Mouse (Mus musculus) heart, embryonic 10.5 days (tissue): ENCODE data around the gene Muc5ac. TPM values are rescaled to one million over a fixed set of nuclear protein-coding genes. Genes with fewer than 3 reads are reported as not detected.
A peak's percentile ranks its signal among the peaks of the same experiment; 100 is the strongest.

ENCODE experiments used
- DNase-seq: peaks from one replicate; pipeline ENCODE4 v3.0.0-alpha.2; 2017; ENCODE audit warnings: low spot score
- H3K27ac ChIP-seq: fragments of 300-500 bp; sonication (generic); 2 replicates; pipeline ENCODE4 v1.5.1; 2016; ENCODE audit warnings: mild to moderate bottlenecking
- H3K27me3 ChIP-seq: fragments of 300-500 bp; sonication (generic); 2 replicates; pipeline ENCODE4 v1.6.1; 2016; ENCODE audit warnings: mild to moderate bottlenecking; ENCODE audit not compliant: poor library complexity, insufficient read depth, severe bottlenecking
- H3K36me3 ChIP-seq: fragments of 300-500 bp; sonication (generic); 2 replicates; pipeline ENCODE4 v1.6.1; 2016; ENCODE audit warnings: mild to moderate bottlenecking, moderate library complexity
- H3K4me1 ChIP-seq: fragments of 300-500 bp; sonication (generic); 2 replicates; pipeline ENCODE4 v1.6.1; 2016; ENCODE audit warnings: mild to moderate bottlenecking
- H3K4me3 ChIP-seq: fragments of 300-500 bp; sonication (generic); 2 replicates; pipeline ENCODE4 v1.5.1; 2016; ENCODE audit warnings: mild to moderate bottlenecking, moderate library complexity
- H3K9me3 ChIP-seq: fragments of 300-500 bp; sonication (generic); 2 replicates; pipeline ENCODE4 v1.6.1; 2016; ENCODE audit warnings: mild to moderate bottlenecking, moderate library complexity
- WGBS: fragments of 180-500 bp; shearing (Covaris S2); methylation state at CpG from one replicate; pipeline ENCODE4 v1.1.7; 2016; 5-methylcytosine and 5-hydroxymethylcytosine counted together
- polyA plus RNA-seq: library from polyadenylated mRNA; unstranded; fragments of >200 nt; fragmentation: Nextera tagmentation; extraction: Ambion mirVana; gene quantifications from 2 replicates; pipeline ENCODE4 v1.2.1, GENCODE M21; 2016

Gene Muc5ac
- not detected in 2 replicates for polyA plus RNA-seq

DNA sequence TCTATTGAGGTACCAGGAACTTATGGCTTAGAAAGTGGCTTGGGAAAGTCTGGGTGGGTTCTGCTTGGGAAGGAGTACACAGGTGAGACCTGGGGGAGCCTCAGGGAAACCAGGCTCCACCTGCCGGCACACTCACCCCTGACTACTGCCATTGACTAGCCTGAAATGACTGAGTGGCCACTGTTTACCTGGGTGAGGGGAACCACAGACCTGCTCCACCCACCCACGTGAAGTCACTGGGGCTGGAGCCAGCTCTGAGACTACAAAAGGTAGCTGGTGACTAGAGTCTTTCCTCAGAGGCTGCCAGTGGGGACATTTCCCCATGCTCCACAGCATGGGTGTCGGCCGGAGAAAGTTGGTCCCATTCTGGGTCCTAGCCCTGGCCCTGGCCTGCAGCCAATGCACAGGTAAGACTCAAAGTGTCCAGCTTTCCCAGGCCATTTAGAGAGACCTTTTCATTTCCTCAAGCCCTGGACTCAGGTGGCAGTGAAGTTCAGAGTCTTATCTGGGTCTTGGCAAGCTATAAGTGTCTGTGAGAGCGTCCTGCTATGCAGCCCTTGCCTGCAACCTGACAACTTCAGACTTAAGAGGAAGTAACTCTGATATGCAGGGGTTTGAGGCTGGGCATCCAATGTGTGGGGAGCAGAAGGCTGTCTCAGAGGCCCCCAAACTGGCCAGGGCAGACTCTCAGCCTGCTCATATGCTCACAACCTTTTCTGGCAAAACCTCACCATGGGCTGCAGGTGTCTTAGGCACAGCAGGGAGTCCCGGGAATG is at the start of gene Muc5ac:
Gene Muc5ac, plus strand, starts transcription at position 296 of the 776 bp plus-strand sequence.
- no peaks in the 10 kb centered on the region for H3K36me3 ChIP-seq
- H3K27ac ChIP-seq: no peak within 1 kb of the TSS
- H3K4me1 ChIP-seq: no peaks in the 10 kb centered on the region
- DNase-seq: no peak
- 80% methylated on average over 6 of the region's 6 CpGs for WGBS
- H3K9me3 ChIP-seq: no peaks in the 10 kb centered on the region
- no peak within 1 kb of the TSS for H3K4me3 ChIP-seq
- H3K27me3 ChIP-seq: peaks cover 7% of the 10 kb centered on the region; the same call in 1 of the 2 replicates

DNA sequence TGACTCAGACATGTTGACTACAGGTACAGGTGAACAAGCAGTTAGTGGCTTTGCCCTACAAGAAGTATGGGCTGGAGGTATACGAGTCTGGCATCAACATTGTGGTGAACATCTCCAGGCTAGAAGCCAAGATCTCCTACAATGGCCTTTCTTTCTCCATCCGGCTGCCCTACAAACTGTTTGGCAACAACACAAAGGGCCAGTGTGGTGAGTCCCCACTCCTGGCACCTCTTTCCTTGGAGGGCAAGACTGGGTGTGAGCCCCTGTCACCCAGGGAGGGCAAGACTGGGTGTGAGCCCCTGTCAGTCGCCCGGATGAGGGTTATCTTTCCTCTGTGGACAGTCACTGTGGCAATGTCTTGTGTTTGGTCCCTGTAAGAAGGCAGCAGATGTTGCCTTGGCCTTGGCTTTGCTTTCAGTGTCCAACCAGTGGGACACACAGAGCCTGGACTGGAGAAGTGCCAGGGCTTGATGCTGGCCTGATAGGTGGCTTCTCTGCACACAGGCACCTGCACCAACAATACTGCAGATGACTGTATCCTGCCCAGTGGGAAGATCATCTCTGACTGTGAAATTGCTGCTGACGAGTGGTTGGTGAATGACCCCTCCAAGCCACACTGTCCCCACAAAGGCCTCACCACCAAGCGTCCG is 41.2 kb upstream of the Muc5ac start:
- Histone ChIP-seq H3K4me3 (no peak overlapping the region), H3K27ac (no peak overlapping the region), H3K27me3 (0 out of 2 replicates have a peak, but pooled peaks cover 3% of the 10 kb centered on the region), H3K9me3 (no peaks in the 10 kb centered on the region), H3K4me1 (no peaks in the 10 kb centered on the region), H3K36me3 (no peaks in the 10 kb centered on the region)
- DNase-seq: no peak
- 81% methylated on average over 7 of the region's 7 CpGs for WGBS

DNA sequence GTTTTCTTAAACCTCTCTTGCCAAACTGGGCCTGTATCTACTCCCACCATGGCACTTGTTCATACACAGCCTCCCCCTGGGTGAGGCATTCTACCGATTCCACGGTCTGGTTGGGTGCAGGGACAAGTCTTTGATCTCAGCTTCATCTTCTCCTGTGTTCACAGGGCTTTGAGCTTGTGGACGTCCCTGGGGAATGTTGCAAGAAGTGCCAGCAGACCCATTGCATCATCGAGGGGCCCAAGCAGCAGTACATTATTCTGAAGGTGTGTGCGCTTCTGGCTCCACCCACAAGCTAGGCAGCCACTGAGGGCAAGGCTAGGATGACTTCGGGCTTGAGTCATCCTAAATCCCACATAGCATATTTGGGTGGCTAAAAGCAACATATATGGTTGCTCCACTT is 36.3 kb upstream of the Muc5ac start:
- DNase-seq: no peak

DNA sequence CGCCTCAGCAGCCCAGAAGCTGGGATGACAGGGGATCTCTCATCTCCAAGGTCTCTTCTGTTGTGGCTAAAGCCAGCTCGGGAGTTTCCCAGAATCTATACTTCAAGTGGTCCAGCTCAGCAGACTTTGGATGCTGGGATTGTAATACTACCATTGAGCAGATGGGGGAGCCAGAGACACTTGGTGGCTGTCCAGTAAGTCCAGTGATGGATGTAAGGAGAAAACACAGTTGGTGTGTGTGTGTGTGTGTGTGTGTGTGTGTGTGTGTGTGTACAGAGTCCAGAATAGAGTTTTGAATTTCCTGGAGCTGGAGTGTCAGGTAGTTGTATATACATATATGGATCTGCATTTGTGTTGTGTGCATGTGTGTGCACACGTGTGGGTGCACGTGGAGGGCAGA is 32.9 kb upstream of the Muc5ac start:
- Histone ChIP-seq H3K4me3 (no peak overlapping the region), H3K9me3 (no peaks in the 10 kb centered on the region), H3K27ac (no peak overlapping the region), H3K4me1 (no peaks in the 10 kb centered on the region), H3K36me3 (no peaks in the 10 kb centered on the region), H3K27me3 (peaks cover 6% of the 10 kb centered on the region; the same call in 1 of the 2 replicates)
- 55% methylated on average over 4 of the region's 4 CpGs for WGBS
- DNase-seq: no peak

More for the DNA sequence above, 36.3 kb upstream of the Muc5ac start:
- Histone ChIP-seq H3K27ac (no peak overlapping the region), H3K9me3 (no peaks in the 10 kb centered on the region), H3K36me3 (no peaks in the 10 kb centered on the region), H3K4me1 (no peaks in the 10 kb centered on the region), H3K27me3 (peaks cover 6% of the 10 kb centered on the region; the same call in 1 of the 2 replicates), H3K4me3 (no peak overlapping the region)
- WGBS: 77% methylated on average over 6 of the region's 6 CpGs

DNA sequence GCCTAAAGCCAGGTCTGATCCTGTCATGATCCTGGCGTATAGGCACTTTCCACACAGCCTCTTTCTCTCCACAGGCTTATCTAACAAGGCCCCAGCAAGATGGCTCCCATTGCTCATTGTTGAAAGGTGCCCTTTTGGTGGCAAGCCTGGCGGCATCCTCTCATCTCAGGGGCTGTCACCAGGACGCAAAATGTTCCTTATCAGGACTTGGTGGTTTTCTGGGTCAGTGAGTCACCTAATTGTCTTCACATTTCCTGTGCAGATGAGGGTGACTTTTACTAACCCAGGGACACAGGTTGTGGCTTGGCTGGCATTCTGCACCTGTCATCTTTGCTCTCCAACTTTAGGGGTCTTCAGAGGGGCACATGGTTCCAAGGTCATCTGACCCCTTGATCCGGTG is 30.5 kb upstream of the Muc5ac start:
- no peak overlapping the region for H3K4me3 ChIP-seq
- H3K27me3 ChIP-seq: no peaks in the 10 kb centered on the region; the same call in 1 of the 2 replicates
- H3K27ac ChIP-seq: no peak overlapping the region
- H3K4me1 ChIP-seq: no peaks in the 10 kb centered on the region
- H3K36me3 ChIP-seq: no peaks in the 10 kb centered on the region
- no peaks in the 10 kb centered on the region for H3K9me3 ChIP-seq
- no peak for DNase-seq
- 51% methylated on average over 4 of the region's 4 CpGs for WGBS

DNA sequence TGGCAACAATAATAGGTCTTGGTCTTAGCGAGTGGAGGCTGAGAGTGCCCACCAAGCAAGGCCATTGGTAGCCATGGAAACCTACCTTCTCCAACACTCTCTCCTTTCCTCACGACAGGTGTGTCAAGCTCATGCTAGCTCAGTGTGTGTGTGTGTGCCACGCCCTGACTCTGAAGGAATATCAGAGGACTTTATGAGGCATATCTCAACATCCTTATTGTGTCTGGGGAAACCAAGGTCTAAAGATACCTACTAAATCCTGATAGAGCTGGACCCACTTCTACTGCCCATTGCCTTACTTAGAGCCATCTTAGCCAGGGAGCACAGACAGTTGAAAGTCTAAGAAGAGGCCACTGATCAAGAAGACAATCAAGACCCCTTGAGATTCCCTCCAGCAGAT is 18.3 kb upstream of the Muc5ac start:
- WGBS: 76% methylated on average over 3 of the region's 3 CpGs
- Histone ChIP-seq H3K9me3 (no peaks in the 10 kb centered on the region), H3K36me3 (no peaks in the 10 kb centered on the region), H3K27me3 (0 out of 2 replicates have a peak, but pooled peaks cover 8% of the 10 kb centered on the region), H3K4me1 (peaks cover 13% of the 10 kb centered on the region; the same call in 1 of the 2 replicates), H3K4me3 (no peak overlapping the region), H3K27ac (no peak overlapping the region)
- DNase-seq: no peak

DNA sequence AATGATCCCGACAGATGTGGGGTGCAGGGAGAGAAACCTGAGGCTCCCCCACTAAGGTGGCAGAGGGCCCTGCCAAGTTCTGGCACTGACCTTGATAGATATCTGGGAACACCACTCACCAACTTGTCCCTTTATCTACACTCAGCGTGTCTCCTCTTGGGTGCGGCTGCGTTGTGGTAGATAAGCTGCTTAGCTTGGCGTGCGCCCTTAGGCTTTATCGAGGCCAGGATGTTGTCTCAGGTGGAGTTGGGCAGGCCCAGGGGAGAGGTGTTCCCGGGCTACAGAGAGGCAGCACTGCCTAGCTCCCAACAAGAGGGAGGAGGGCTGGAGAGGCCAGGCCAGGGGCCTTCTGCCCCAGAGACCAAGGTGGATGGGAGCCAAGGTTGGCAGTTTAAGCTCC is 17.8 kb upstream of the Muc5ac start:
- no peak for DNase-seq
- Histone ChIP-seq H3K27me3 (0 out of 2 replicates have a peak, but pooled peaks cover 8% of the 10 kb centered on the region), H3K27ac (0 out of 2 replicates have a peak overlapping the region, but pooled peaks have one; percentile 10), H3K36me3 (no peaks in the 10 kb centered on the region), H3K4me1 (peaks cover 13% of the 10 kb centered on the region; the same call in 1 of the 2 replicates), H3K4me3 (no peak overlapping the region), H3K9me3 (no peaks in the 10 kb centered on the region)
- WGBS: 50% methylated on average over 8 of the region's 8 CpGs

DNA sequence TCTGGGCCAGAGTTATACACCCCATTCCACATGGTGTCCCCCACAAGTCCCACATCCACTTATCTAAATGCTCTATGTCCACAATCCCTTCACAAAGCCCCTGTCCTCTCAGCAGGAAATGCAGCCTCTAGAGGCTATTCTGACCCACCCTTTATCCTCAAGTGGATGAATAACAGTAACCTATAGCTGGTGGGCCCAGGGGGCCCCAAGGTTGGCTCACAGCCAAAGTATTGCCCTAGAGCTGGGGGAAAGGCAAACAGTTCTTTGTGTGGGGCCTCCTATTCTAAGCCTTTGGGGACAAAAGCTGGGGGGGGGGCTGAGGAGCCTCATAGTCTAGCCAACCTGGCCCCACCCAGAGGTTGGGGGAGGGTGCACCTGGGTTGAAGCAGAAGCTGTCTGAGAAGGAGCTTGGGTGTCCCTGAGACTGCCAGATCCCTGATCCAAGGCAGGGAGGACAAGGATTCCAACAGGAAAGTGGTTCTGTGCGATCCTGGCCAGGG is 16.7 kb upstream of the Muc5ac start:
- H3K36me3 ChIP-seq: no peaks in the 10 kb centered on the region
- H3K4me3 ChIP-seq: no peak overlapping the region
- peaks cover 13% of the 10 kb centered on the region; the same call in 1 of the 2 replicates for H3K4me1 ChIP-seq
- DNase-seq: no peak
- H3K9me3 ChIP-seq: no peaks in the 10 kb centered on the region
- no peak overlapping the region for H3K27ac ChIP-seq
- 0 out of 2 replicates have a peak, but pooled peaks cover 8% of the 10 kb centered on the region for H3K27me3 ChIP-seq
- 59% methylated on average over 1 of the region's 1 CpGs for WGBS

DNA sequence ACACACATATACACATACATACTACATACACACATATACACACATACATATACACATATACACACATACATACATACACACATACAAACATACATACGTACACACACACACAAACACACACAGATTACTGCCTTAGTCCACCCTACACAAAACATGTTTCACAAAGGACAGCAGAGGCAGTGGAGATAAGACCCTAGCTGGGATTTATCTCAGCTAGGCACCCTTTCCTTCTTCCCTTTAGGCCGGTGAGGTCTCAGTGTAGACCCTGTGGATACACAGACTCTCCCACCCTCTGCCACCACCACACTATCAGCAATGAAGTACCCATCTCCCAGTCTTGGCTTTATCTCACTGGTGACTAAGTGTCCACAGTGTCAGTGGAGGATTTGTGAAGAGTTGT is 13.9 kb upstream of the Muc5ac start:
- DNase-seq: no peak
- Histone ChIP-seq H3K27ac (no peak overlapping the region), H3K4me3 (no peak overlapping the region), H3K4me1 (peaks cover 13% of the 10 kb centered on the region; the same call in 1 of the 2 replicates), H3K36me3 (no peaks in the 10 kb centered on the region), H3K27me3 (0 out of 2 replicates have a peak, but pooled peaks cover 3% of the 10 kb centered on the region), H3K9me3 (no peaks in the 10 kb centered on the region)
- WGBS: 59% methylated on average over 2 of the region's 2 CpGs

DNA sequence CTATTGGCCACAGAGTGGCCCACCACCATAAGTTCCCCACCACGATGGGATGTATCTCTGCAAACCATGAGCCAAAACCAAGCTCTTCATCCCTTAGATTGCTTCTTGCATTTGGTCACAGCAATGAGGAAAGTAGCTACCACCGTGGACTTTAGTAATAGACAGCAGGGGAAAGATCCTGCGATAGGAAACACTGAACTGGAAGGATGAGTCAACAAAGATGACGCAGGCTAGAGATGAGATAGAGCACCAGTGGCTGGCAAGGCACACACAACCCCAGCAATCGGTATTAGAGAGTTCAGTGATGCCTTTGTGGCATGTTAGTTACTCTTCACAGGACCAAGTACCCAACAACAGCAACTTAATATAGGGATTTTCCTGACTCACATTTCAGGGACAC is 12.6 kb upstream of the Muc5ac start:
- WGBS: 76% methylated on average over 5 of the region's 5 CpGs
- DNase-seq: no peak
- peaks cover 4% of the 10 kb centered on the region; the same call in 1 of the 2 replicates for H3K27me3 ChIP-seq
- H3K4me3 ChIP-seq: no peak overlapping the region
- peaks cover 11% of the 10 kb centered on the region; the same call in 1 of the 2 replicates for H3K4me1 ChIP-seq
- no peaks in the 10 kb centered on the region for H3K36me3 ChIP-seq
- no peaks in the 10 kb centered on the region for H3K9me3 ChIP-seq
- no peak overlapping the region for H3K27ac ChIP-seq

DNA sequence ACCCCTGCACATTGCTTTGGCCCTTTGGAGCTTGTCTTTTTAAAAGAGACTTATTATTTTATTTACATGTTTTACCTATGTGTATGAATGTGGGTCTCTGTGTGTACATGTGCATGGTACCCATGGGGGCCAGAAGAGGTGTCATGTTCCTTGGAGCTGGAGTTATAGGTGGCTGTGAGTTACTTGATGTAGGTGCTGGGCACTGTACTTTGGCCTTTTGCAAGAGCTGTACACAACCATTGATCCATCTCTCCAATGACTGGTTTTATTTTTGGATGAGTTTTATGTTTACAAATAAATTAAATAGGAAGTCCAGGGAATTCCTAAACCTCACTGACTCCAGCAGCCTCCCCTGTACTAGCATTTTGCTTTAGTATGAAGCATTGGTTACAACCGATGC is 5.5 kb downstream of the Muc5ac start:
- Histone ChIP-seq H3K4me1 (no peaks in the 10 kb centered on the region), H3K36me3 (no peaks in the 10 kb centered on the region), H3K9me3 (peaks cover 24% of the 10 kb centered on the region), H3K27ac (no peak overlapping the region), H3K27me3 (peaks cover 7% of the 10 kb centered on the region; the same call in 1 of the 2 replicates), H3K4me3 (no peak overlapping the region)
- WGBS: 89% methylated on average over 1 of the region's 1 CpGs
- DNase-seq: no peak

DNA sequence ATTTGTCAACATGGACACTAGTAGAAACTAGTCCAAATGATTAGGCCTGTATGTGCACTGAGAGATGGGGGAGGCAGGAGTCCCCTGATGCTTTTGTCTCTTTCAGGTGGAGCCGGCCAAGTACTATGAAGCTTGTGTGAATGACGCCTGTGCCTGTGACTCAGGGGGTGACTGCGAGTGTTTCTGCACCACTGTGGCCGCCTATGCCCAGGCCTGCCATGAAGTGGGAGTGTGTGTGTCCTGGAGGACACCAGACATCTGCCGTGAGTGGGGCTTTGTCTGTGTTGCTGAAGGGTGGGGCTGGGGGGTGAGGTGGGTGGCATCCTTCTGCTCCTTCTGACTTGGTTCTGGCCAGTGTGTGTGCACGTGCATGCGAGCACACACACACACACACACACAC is 14.4 kb downstream of the Muc5ac start:
- Histone ChIP-seq H3K4me3 (no peak overlapping the region), H3K4me1 (no peaks in the 10 kb centered on the region), H3K36me3 (no peaks in the 10 kb centered on the region), H3K27ac (no peak overlapping the region), H3K9me3 (peaks cover 10% of the 10 kb centered on the region), H3K27me3 (0 out of 2 replicates have a peak, but pooled peaks cover 6% of the 10 kb centered on the region)
- no peak for DNase-seq
- WGBS: 87% methylated on average over 7 of the region's 7 CpGs

DNA sequence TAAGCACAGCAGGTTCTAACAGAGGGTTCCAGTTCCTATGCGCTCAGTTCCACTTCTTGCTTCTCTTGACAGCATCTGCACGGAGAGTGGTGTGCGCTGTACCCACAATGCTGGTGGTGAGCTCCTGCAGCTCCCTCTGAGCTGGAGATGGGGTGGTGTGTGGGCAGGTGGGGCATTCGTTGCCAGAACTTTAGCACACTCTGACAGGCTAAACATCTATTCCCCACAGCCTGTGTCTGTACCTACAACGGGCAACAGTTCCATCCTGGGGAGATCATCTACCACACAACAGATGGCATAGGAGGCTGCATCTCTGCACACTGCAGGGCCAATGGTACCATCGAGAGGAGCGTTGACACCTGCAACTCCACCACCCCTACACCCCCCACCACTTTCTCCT is 16.6 kb downstream of the Muc5ac start:
- Histone ChIP-seq H3K27ac (no peak overlapping the region), H3K27me3 (0 out of 2 replicates have a peak, but pooled peaks cover 6% of the 10 kb centered on the region), H3K9me3 (no peaks in the 10 kb centered on the region), H3K36me3 (no peaks in the 10 kb centered on the region), H3K4me1 (no peaks in the 10 kb centered on the region), H3K4me3 (no peak overlapping the region)
- no peak for DNase-seq
- 80% methylated on average over 7 of the region's 7 CpGs for WGBS
